Mouse (Mus musculus): ENCODE data around the gene Hephl1.

DNA sequence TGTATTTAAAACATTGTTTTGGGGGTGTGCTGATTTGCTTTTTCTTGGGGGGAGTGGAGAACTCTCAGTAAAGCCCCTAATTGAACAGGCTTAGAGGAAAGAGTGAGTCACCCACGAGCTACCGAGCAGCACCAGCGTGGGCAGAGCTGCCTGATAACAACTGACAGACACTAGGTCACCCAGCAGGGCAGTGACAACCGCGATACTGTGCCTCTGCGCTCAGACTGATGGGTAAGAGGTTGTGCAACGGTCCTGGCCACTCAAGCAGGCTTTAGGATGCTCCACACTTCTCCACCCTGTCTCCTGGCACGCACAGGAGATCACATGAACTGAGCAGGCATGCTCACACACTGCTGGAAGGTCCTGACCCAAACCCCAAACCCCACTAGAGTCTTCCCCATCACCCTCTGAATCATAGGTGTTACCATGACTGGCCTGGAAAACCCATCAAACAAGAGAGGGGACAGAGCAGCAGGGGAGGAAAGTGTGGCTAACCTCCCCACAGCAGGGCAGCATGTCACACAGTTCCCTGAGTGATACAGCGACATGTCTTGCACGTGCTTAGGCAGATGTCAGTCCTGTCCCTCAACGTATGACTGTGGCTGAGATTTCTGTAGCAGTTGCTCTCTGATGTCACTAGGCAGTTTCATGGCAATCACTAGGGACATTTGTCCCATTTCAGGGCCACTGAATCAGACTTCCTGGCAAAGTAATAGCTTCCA, 8.2 kb downstream of the Hephl1 start:
- TF ChIP-seq CTCF (conservative IDR thresholded peaks at IDR 0.05 in 1 of 2, IDR thresholded peaks at IDR 0.05 in 1 of 2; ENCODE audit: low read depth in 2 of 2, low read length in 2 of 2): no peak
- no peak for TF ChIP-seq KAT2A (IDR thresholded peaks at IDR 0.05; ENCODE audit: insufficient replicate concordance, low read length)
- peak; percentile 34; the same call in 1 of the 2 replicates for TF ChIP-seq EP300 (IDR thresholded peaks at IDR 0.05; ENCODE audit: low read length)
- no peak for TF ChIP-seq RAD21 (IDR thresholded peaks at IDR 0.05; ENCODE audit: low read depth, low read length)
- TF ChIP-seq POLR2A (IDR thresholded peaks at IDR 0.05; ENCODE audit: low read depth, low read length): no peak
